Comparison of ENCODE assay signal across 21 mouse cellular contexts in genomic region chr7:79842163-79842562, GRCm38 (mm10). TPM values are rescaled to one million over a fixed set of nuclear protein-coding genes. Genes with fewer than 3 reads are reported as not detected.
A peak's percentile ranks its signal among the peaks of the same experiment; 100 is the strongest.
DNase-seq lines count a peak whose midpoint lies in the region; ATAC-seq lines count a peak whose summit lies in the region.
"Had no signal": no experiment of that assay in that cellular context is flagged by ENCODE, and none has a peak within 500 bp of the region (broad histone marks: within the 10 kb centered on the region; RNA-seq: fewer than 3 reads in every experiment).

No protein-coding gene starts in this region.

- peak; percentile 81 for DNase-seq in kidney, adult 11 months
- peak; percentile 56 for DNase-seq in liver
- no peak for DNase-seq in heart, adult 9 months (ENCODE audit: low spot score in 2 of 2)
- DNase-seq in midbrain, embryonic 14.5 days: no peak
- DNase-seq in c-Kit-positive CD71-positive TER-119-positive erythroid progenitor cells, embryonic 14.5 days (ENCODE audit: low spot score): no peak
- no peak for DNase-seq in gastrocnemius, postnatal 4 days (ENCODE audit: low spot score in 2 of 2)
- DNase-seq: adrenal gland, postnatal 14 days; gastrocnemius, postnatal 14 days; layer of hippocampus, postnatal 36 days; lung, postnatal 36 days; thymus, adult 2 months had no signal

- peak overlapping the region; percentile 26; the same call in 1 of the 2 replicates for H3K4me2 ChIP-seq in kidney, embryonic 16.5 days (replicated peaks; ENCODE audit: low read depth, low read length)
- H3K4me2 ChIP-seq in stomach, embryonic 14.5 days (replicated peaks; ENCODE audit: low read depth, low read length): no peak overlapping the region
- H3K4me2 ChIP-seq in midbrain, embryonic 14.5 days (ENCODE audit: low read length): no peak overlapping the region
- H3K4me2 ChIP-seq: embryonic facial prominence, embryonic 13.5 days; forebrain, embryonic 15.5 days; heart, embryonic 12.5 days; midbrain, embryonic 13.5 days; neural tube, embryonic 12.5 days had no signal

- H3K9ac ChIP-seq in kidney, embryonic 16.5 days (replicated peaks; ENCODE audit: low read length): no peak overlapping the region
- no peak overlapping the region for H3K9ac ChIP-seq in stomach, embryonic 14.5 days (replicated peaks; ENCODE audit: low read depth, low read length)
- no peak overlapping the region for H3K9ac ChIP-seq in midbrain, embryonic 14.5 days (replicated peaks; ENCODE audit: low read length)
- H3K9ac ChIP-seq: embryonic facial prominence, embryonic 13.5 days; forebrain, embryonic 15.5 days; heart, embryonic 12.5 days; midbrain, embryonic 13.5 days; neural tube, embryonic 12.5 days had no signal

- H3K27ac ChIP-seq in kidney, embryonic 16.5 days (ENCODE audit: low read length): peak overlapping the region; percentile 86
- no peak overlapping the region for H3K27ac ChIP-seq in stomach, embryonic 14.5 days (ENCODE audit: low read length)
- H3K27ac ChIP-seq in midbrain, embryonic 14.5 days (replicated peaks; ENCODE audit: low read depth, low read length): no peak overlapping the region
- H3K27ac ChIP-seq: embryonic facial prominence, embryonic 13.5 days; forebrain, embryonic 15.5 days; midbrain, embryonic 13.5 days; neural tube, embryonic 12.5 days had no signal

- H3K4me1 ChIP-seq in kidney, embryonic 16.5 days (ENCODE audit: insufficient read depth, low read length): peaks cover 22% of the 10 kb centered on the region
- H3K4me1 ChIP-seq in stomach, embryonic 14.5 days (ENCODE audit: control insufficient read depth, insufficient read depth, low read length): 0 out of 2 replicates have a peak, but pooled peaks cover 10% of the 10 kb centered on the region
- no peaks in the 10 kb centered on the region for H3K4me1 ChIP-seq in midbrain, embryonic 14.5 days (ENCODE audit: control insufficient read depth, insufficient read depth, low read length)
- H3K4me1 ChIP-seq: forebrain, embryonic 15.5 days; midbrain, embryonic 13.5 days; neural tube, embryonic 12.5 days had no signal

- H3K36me3 ChIP-seq in kidney, embryonic 16.5 days (ENCODE audit: insufficient read depth, low read length): 0 out of 2 replicates have a peak, but pooled peaks cover 6% of the 10 kb centered on the region
- H3K36me3 ChIP-seq in stomach, embryonic 14.5 days (ENCODE audit: control insufficient read depth, insufficient read depth, low read length): no peaks in the 10 kb centered on the region
- H3K36me3 ChIP-seq in midbrain, embryonic 14.5 days (ENCODE audit: control insufficient read depth, insufficient read depth, low read length): no peaks in the 10 kb centered on the region
- H3K36me3 ChIP-seq: forebrain, embryonic 15.5 days; heart, embryonic 12.5 days; midbrain, embryonic 13.5 days; neural tube, embryonic 12.5 days had no signal

- WGBS in kidney, embryonic 16.5 days: 48% methylated on average over 7 of the region's 7 CpGs
- 53% methylated on average over 7 of the region's 7 CpGs for WGBS in stomach, embryonic 14.5 days
- WGBS in midbrain, embryonic 14.5 days: 78% methylated on average over 7 of the region's 7 CpGs

- peak; percentile 89 for ATAC-seq in kidney, embryonic 16.5 days (ENCODE audit: low FRiP score, low TSS enrichment)
- peak; percentile 53 for ATAC-seq in stomach, embryonic 14.5 days (ENCODE audit: insufficient number of reproducible peaks, insufficient read depth, low FRiP score, low read depth)
- no peak for ATAC-seq in midbrain, embryonic 14.5 days (ENCODE audit: low FRiP score, low TSS enrichment)
- ATAC-seq: forebrain, embryonic 15.5 days; midbrain, embryonic 13.5 days had no signal

- peak overlapping the region; percentile 20; the same call in 1 of the 2 replicates for H3K4me3 ChIP-seq in kidney, embryonic 16.5 days (ENCODE audit: low read length)
- no peak overlapping the region for H3K4me3 ChIP-seq in stomach, embryonic 14.5 days (ENCODE audit: low read depth, low read length)
- H3K4me3 ChIP-seq in midbrain, embryonic 14.5 days (replicated peaks; ENCODE audit: low read depth, low read length): no peak overlapping the region
- H3K4me3 ChIP-seq: embryonic facial prominence, embryonic 13.5 days; forebrain, embryonic 15.5 days; heart, embryonic 12.5 days; midbrain, embryonic 13.5 days; neural tube, embryonic 12.5 days had no signal

- H3K9me3 ChIP-seq in kidney, embryonic 16.5 days (ENCODE audit: low read length): no peaks in the 10 kb centered on the region
- no peaks in the 10 kb centered on the region for H3K9me3 ChIP-seq in stomach, embryonic 14.5 days (ENCODE audit: control insufficient read depth, low read depth, low read length)
- no peaks in the 10 kb centered on the region for H3K9me3 ChIP-seq in midbrain, embryonic 14.5 days (ENCODE audit: control insufficient read depth, low read length)
- H3K9me3 ChIP-seq: embryonic facial prominence, embryonic 13.5 days; forebrain, embryonic 15.5 days; heart, embryonic 12.5 days; midbrain, embryonic 13.5 days; neural tube, embryonic 12.5 days had no signal

- H3K27me3 ChIP-seq in kidney, embryonic 16.5 days (ENCODE audit: insufficient read depth, low read length): no peaks in the 10 kb centered on the region
- no peaks in the 10 kb centered on the region for H3K27me3 ChIP-seq in stomach, embryonic 14.5 days (ENCODE audit: control insufficient read depth, insufficient read depth, low read length)
- H3K27me3 ChIP-seq in midbrain, embryonic 14.5 days (ENCODE audit: control insufficient read depth, insufficient read depth, low read length): peaks cover 5% of the 10 kb centered on the region; the same call in 1 of the 2 replicates
- H3K27me3 ChIP-seq: embryonic facial prominence, embryonic 13.5 days; forebrain, embryonic 15.5 days had no signal

RNA-seq across cellular contexts. Expression of gene Anpep, which starts 18.7 kb away (rescaled TPM):
- polyA plus RNA-seq in kidney, embryonic 16.5 days (2015; fragmentation: Nextera tagmentation; extraction: Ambion mirVana): 163 and 164 TPM in 2 replicates
- polyA plus RNA-seq in stomach, embryonic 14.5 days (2014; fragmentation: Nextera tagmentation; extraction: Ambion mirVana): 25.9 and 26.3 TPM in 2 replicates
- polyA plus RNA-seq in midbrain, embryonic 14.5 days (2014; fragmentation: Nextera tagmentation; extraction: Ambion mirVana): 2.1 and 4.1 TPM in 2 replicates
- 10 to 100 TPM; 26.4 to 28.8 TPM for total RNA-seq in gastrocnemius, postnatal 4 days (2021)

RNA-seq across cellular contexts. Expression of gene Mesp2, which starts 31.6 kb away (rescaled TPM):
- polyA plus RNA-seq in kidney, embryonic 16.5 days (2015; fragmentation: Nextera tagmentation; extraction: Ambion mirVana): 0.78 and 0.82 TPM in 2 replicates
- 0.55 and 1.2 TPM in 2 replicates for polyA plus RNA-seq in stomach, embryonic 14.5 days (2014; fragmentation: Nextera tagmentation; extraction: Ambion mirVana)
- polyA plus RNA-seq in midbrain, embryonic 14.5 days (2014; fragmentation: Nextera tagmentation; extraction: Ambion mirVana): 1.1 and 1.8 TPM in 2 replicates
- total RNA-seq in gastrocnemius, postnatal 4 days (2021): under 1 TPM; 0.18 to 0.37 TPM
- total RNA-seq: gastrocnemius, postnatal 14 days; hematopoietic stem cell, adult 5-6 weeks; MEL had no signal

RNA-seq across cellular contexts. Expression of gene Mesp1, which starts 48.6 kb away (rescaled TPM):
- not detected in 2 replicates for polyA plus RNA-seq in kidney, embryonic 16.5 days (2015; fragmentation: Nextera tagmentation; extraction: Ambion mirVana)
- not detected in 2 replicates for polyA plus RNA-seq in stomach, embryonic 14.5 days (2014; fragmentation: Nextera tagmentation; extraction: Ambion mirVana)
- polyA plus RNA-seq in midbrain, embryonic 14.5 days (2014; fragmentation: Nextera tagmentation; extraction: Ambion mirVana): 0.23 and 0.33 TPM in 2 replicates
- not detected for total RNA-seq in gastrocnemius, postnatal 4 days (2021)
- total RNA-seq: adrenal gland, postnatal 14 days; gastrocnemius, postnatal 14 days; hematopoietic stem cell, adult 5-6 weeks; MEL had no signal
- polyA plus RNA-seq: embryonic facial prominence, embryonic 13.5 days; forebrain, embryonic 15.5 days; heart, embryonic 12.5 days; limb, embryonic 11.5 days; midbrain, embryonic 13.5 days; neural tube, embryonic 12.5 days had no signal

Comparison
In these comparisons a context has a peak if more than half of its experiments do, and no peak if none do; other contexts are left out.
1. DNase-seq: peak in kidney, adult 11 months (single experiment) and liver (single experiment); none in heart, adult 9 months (0 of 2), midbrain, embryonic 14.5 days (single experiment), c-Kit-positive CD71-positive TER-119-positive erythroid progenitor cells, embryonic 14.5 days (single experiment) and gastrocnemius, postnatal 4 days (0 of 2).